Mouse (Mus musculus) olfactory bulb, adult 2 months (tissue): ENCODE measurements around the gene Mutyh.

Experiments used
- CTCF ChIP-seq: fragments of 200-500 bp; IDR thresholded peaks from 2 replicates; pipeline ENCODE4 v1.5.1; 2012; ENCODE audit warnings: low read depth, mild to moderate bottlenecking, low read length, moderate library complexity; ENCODE audit not compliant: insufficient read depth
- POLR2A ChIP-seq: fragments of 200-500 bp; IDR thresholded peaks from 2 replicates; pipeline ENCODE4 v1.6.1; 2012; ENCODE audit warnings: mild to moderate bottlenecking, low read depth, low read length, moderate library complexity; ENCODE audit not compliant: insufficient read depth

DNA sequence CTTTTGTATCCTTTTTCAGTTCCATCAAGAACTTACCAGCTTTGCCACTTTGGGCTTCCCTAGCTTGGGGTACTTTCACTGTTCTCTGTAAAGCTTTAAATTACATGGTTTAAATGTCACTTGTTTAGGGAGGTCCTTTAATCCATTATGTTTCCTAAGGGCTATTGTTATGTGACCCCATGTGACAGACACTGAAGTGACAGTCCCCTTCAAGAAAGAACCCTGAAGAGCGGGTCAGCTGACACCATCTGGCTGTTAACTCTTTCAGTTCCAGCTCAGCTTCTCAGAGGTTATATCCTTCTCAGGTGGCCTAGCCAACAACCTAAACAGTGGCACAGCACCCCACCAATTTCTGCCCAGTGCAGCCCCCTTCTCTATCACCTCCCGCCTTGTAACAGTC, 46.8 kb downstream of the Mutyh start:
- TF ChIP-seq CTCF: no peak
- no peak for TF ChIP-seq POLR2A
